Mouse (Mus musculus) hindbrain, embryonic 14.5 days (tissue): Measurements from ENCODE around the gene Klra1. TPM values are rescaled to one million over a fixed set of nuclear protein-coding genes. Genes with fewer than 3 reads are reported as not detected.

Source experiments
- polyA plus RNA-seq: library from polyadenylated mRNA; unstranded; fragments of >200 nt; fragmentation: Nextera tagmentation; extraction: Ambion mirVana; gene quantifications from 2 replicates; pipeline ENCODE4 v1.2.1, GENCODE M21; 2014

Gene Klra1
- polyA plus RNA-seq, 1 experiment from 2014 or later = not detected

Other genes with a start within 250 kb of the Klra1 start
- gene Klra9, start 193.8 kb downstream of the Klra1 start, polyA plus RNA-seq = not detected in 2 replicates
- gene Klra7, start 153.6 kb downstream of the Klra1 start, polyA plus RNA-seq = not detected in 2 replicates
- not detected in 2 replicates for gene Klra10, start 104.9 kb downstream of the Klra1 start, polyA plus RNA-seq
- gene Klra3, start 49.3 kb downstream of the Klra1 start, polyA plus RNA-seq = not detected in 2 replicates